Mouse (Mus musculus) C2C12 (cell line): ENCODE results near the gene Pigm.

ENCODE experiments used
- CTCF ChIP-seq: IDR thresholded peaks from one replicate; pipeline ENCODE4 v1.5.1; 2011; ENCODE audit not compliant: control insufficient read depth, insufficient read depth, insufficient read length
- MYOD1 ChIP-seq: IDR thresholded peaks from one replicate; pipeline ENCODE4 v1.6.1; 2011; ENCODE audit warnings: low read depth; ENCODE audit not compliant: control insufficient read depth, insufficient read length
- MYOG ChIP-seq: IDR thresholded peaks from one replicate; pipeline ENCODE4 v1.6.1; 2011; ENCODE audit not compliant: control insufficient read depth, insufficient read length; ENCODE audit errors: extremely low read depth
- USF1 ChIP-seq: IDR thresholded peaks from one replicate; pipeline ENCODE4 v1.6.1; 2011; ENCODE audit warnings: low read depth, mild to moderate bottlenecking, control low read depth, moderate library complexity

GRCm38 (mm10) chr1:172331422-172331947, 44.9 kb upstream of the Pigm start:
- TF ChIP-seq CTCF = no peak
- no peak for TF ChIP-seq MYOD1
- no peak for TF ChIP-seq MYOG
- TF ChIP-seq USF1 = no peak
